Mouse (Mus musculus) myocyte (in vitro differentiated cells): ENCODE measurements around the gene Blm.

Experiments
- CEBPB ChIP-seq: IDR thresholded peaks from 2 replicates; pipeline ENCODE4 v1.6.1; 2011; ENCODE audit warnings: mild to moderate bottlenecking, moderate library complexity; ENCODE audit not compliant: poor library complexity, insufficient read depth, severe bottlenecking
- E2F4 ChIP-seq: IDR thresholded peaks from one replicate; pipeline ENCODE4 v1.6.1; 2011; ENCODE audit warnings: mild to moderate bottlenecking, control low read depth, moderate library complexity; ENCODE audit not compliant: insufficient read depth
- POLR2A ChIP-seq: IDR thresholded peaks from one replicate; pipeline ENCODE4 v1.6.1; 2011; ENCODE audit warnings: low read depth, mild to moderate bottlenecking, control low read depth, moderate library complexity; ENCODE audit not compliant: insufficient read length
- POLR2AphosphoS2 ChIP-seq: IDR thresholded peaks from one replicate; pipeline ENCODE4 v1.6.1; 2011; ENCODE audit warnings: low read depth, control low read depth; ENCODE audit not compliant: insufficient read length
- TCF12 ChIP-seq: IDR thresholded peaks from one replicate; pipeline ENCODE4 v1.6.1; 2011; ENCODE audit warnings: mild to moderate bottlenecking, control low read depth; ENCODE audit not compliant: poor library complexity, insufficient read depth, severe bottlenecking

- TF ChIP-seq E2F4: no peak
- TF ChIP-seq POLR2A: no peak
- TF ChIP-seq TCF12: no peak
- no peak for TF ChIP-seq CEBPB
- no peak for TF ChIP-seq POLR2AphosphoS2
Measured at GRCm38 (mm10) chr7:80424722-80425121, 110.2 kb downstream of the Blm start.
